Mouse (Mus musculus) neutrophil, adult 83 days (primary cell): ENCODE data around the gene Hint1. TPM values are rescaled to one million over a fixed set of nuclear protein-coding genes. Genes with fewer than 3 reads are reported as not detected.

Experiments
- total RNA-seq, 2 experiments: library from RNA; stranded (reverse); gene quantifications; one replicate each; pipeline ENCODE4 v1.2.4; 2023

Hint1 gene
- 100 to 1,000 TPM; 121 to 125 TPM for total RNA-seq

DNA sequence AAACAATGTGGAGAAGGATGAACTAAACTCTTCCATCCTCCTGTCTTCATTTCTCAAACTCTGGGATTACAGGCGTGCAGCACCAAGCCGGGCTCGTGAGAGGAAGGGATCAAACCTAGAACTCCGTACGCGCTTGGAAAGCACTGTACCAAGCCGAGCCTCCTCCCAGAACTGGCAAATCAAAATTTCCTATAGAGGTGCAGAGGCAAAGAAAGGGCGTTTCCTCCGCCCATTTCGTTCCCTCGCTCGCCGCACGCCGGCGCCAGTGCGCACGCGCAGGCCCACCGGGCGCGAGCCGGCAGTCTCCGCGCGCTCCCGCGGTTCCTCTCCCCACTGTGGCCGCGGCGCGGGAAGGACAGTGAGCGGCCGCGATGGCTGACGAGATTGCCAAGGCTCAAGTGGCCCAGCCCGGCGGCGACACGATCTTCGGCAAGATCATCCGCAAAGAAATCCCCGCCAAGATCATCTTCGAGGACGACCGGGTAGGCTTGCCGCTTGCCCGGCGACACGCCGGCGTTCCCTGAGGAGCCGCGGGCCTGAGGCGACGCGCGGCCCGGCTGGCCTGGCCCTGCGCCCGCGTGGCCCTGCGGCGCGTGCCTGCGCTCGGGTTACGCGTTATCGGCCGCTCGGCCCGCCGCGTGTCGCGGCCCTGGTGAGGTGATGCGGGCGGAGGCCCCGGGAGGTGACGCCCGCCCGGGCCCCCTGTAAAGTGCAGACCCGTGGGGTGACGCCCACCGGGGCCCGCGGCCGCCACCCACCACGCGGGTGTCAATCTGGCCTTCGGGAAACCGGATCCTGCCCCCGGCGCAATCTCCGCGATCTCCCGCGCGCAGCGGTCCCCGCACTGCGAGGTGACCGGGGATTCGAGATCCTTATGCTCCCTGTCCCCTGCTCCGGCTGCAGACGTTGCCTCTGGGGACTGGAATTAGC, at the start of gene Hint1:
Hint1 (plus strand) TSS at position 265 of the 930 bp plus-strand sequence.

DNA sequence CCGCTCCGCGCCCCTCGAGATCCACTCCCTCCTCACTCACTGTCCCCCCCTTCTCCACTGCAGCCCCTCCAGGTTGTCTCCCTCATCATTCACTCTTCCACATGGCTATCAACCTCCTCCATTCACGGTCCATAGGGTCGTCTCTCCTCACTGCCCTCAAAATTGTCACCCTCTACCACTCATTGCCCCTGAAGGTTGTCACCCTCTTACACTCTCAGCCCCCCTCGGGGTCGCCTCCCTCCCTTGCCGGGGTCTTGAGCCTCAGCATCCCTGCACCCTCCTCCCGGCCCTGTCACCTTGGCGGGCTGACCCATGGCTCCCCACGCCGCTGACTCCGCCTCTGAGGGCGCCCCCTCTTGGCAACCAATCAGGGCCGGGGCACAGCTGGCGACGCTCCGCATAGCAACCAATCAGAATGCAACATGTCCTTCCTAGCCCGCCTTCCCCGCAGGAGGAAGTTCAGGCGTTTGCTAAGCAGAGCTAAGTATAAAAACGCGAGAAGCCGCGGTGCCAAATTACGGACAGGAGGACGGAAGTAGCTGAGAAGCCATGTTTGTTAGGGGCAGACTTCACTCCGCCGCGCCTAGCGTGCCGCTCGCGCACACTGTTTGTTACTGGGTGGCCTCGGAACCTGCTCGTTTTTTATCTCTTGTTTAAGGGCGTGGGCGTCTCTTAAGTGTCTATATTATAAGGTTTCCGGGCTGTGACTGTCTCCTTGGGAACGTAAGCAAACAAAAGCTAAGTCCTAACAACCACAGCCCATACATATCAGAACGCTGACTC, 5.7 kb upstream of the Hint1 start, which contains the start of gene Lyrm7:
Lyrm7 (minus strand) TSS at position 661 of the 783 bp plus-strand sequence.

DNA sequence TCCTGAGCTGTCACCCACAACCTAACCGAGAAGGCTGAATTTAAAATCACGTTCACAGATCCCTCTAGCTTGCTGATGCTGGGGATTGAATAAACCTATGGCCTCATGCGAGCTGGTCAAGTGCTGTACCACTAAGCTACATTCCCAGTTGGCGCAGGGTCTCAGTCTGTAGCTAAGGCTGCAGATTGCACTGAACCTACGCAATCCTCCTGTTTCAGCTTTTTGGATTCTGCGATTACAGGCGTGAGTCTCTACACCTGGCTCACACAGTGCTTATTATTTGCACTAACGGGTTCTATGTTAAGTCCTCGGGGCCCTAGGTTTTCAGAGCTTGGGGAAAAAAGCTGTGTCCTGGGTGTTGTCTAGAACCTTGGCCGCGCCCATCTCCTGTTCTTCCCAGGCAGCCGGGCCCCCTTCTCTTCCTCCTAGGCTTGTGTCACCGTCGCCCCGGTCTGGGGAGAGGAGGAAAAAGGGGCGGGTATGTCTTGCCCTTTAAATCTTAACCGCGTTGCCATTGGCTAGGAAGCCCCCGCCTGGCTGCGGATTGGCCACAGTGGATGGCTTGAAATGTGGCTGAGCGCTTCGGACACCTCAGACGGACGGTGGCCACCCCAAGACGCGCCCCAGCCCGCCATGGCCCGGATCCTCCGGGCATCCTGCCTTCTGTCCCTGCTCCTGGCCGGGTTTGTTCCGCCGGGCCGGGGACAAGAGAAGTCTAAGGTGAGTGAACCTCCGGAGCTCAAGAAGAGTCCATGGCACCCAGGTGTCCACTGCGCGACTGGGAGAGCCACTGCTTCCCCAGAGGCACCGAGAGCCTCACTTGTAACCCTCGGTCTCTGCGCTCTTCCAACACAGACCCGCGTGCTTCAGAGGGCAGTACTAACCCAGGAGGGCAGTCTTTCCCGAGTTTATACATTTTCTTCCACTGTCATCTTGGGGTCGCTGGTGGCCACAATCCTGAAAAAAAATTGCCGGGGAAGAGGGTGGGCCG, 36.4 kb downstream of the Hint1 start, which contains the start of gene Gpx3:
Gpx3 (plus strand) TSS at position 121 of the 991 bp plus-strand sequence.

Other genes with a start within 250 kb of the Hint1 start
- gene Cdc42se2, start 78.7 kb upstream of the Hint1 start, total RNA-seq: 10 to 100 TPM; 49.0 to 53.1 TPM
- gene Lyrm7, start 5.5 kb upstream of the Hint1 start, total RNA-seq: 1 to 10 TPM; 2.0 to 3.0 TPM
- gene Gpx3, start 36.1 kb downstream of the Hint1 start, total RNA-seq: 10 to 100 TPM in 1 of 2 experiments, 1 to 10 TPM in 1; 9.9 to 10.5 TPM
- gene Tnip1, start 96.5 kb downstream of the Hint1 start, total RNA-seq: 10 to 100 TPM; 59.5 to 60.0 TPM
- 100 to 1,000 TPM in 1 of 2 experiments, 10 to 100 TPM in 1; 86.3 to 109 TPM for gene Anxa6, start 167.1 kb downstream of the Hint1 start, total RNA-seq
- 1 to 10 TPM; 8.7 TPM for gene Ccdc69, start 211.7 kb downstream of the Hint1 start, total RNA-seq
- gene Gm2a, start 231.7 kb downstream of the Hint1 start, total RNA-seq: 100 to 1,000 TPM; 107 to 126 TPM